Mouse (Mus musculus): Measurements from ENCODE around the gene Cttnbp2. TPM values are rescaled to one million over a fixed set of nuclear protein-coding genes. Genes with fewer than 3 reads are reported as not detected.

Gene Cttnbp2
- total and polyA plus RNA-seq, 2 experiments from 2014 or later = 27.3 to 32.2 TPM

GRCm38 (mm10) chr6:18372447-18373228 is 142.0 kb downstream of the Cttnbp2 start:
- no peak overlapping the region for H3K4me3 ChIP-seq (ENCODE audit: low read depth, low read length)
- H3K9me3 ChIP-seq (ENCODE audit: low read length) = no peaks in the 10 kb centered on the region
- no peaks in the 10 kb centered on the region for H3K4me1 ChIP-seq (ENCODE audit: insufficient read depth, low read length)
- no peak overlapping the region for H3K4me2 ChIP-seq (ENCODE audit: low read depth, low read length, poor library complexity, severe bottlenecking)
- no peaks in the 10 kb centered on the region for H3K27me3 ChIP-seq (ENCODE audit: insufficient read depth, low read length)
- peak; percentile 90 for TF ChIP-seq CTCF (IDR thresholded peaks at IDR 0.05)
- ATAC-seq (ENCODE audit: low FRiP score) (peak; percentile 67), DNase-seq (ENCODE audit: low spot score) (peak; percentile 85)
- H3K36me3 ChIP-seq (ENCODE audit: insufficient read depth, low read length) = peaks cover 16% of the 10 kb centered on the region
- H3K27ac ChIP-seq (ENCODE audit: low read depth, low read length) = no peak overlapping the region
- WGBS = 32% methylated on average over 7 of the region's 7 CpGs
- no peak overlapping the region for H3K9ac ChIP-seq (replicated peaks; ENCODE audit: low read length, poor library complexity, severe bottlenecking)

- WGBS = 93% methylated on average over 4 of the region's 4 CpGs
- Histone ChIP-seq H3K4me2 (ENCODE audit: low read depth, low read length, poor library complexity, severe bottlenecking) (no peak overlapping the region), H3K27ac (ENCODE audit: low read depth, low read length) (no peak overlapping the region), H3K9ac (replicated peaks; ENCODE audit: low read length, poor library complexity, severe bottlenecking) (no peak overlapping the region), H3K9me3 (ENCODE audit: low read length) (no peaks in the 10 kb centered on the region), H3K36me3 (ENCODE audit: insufficient read depth, low read length) (peaks cover 11% of the 10 kb centered on the region), H3K4me1 (ENCODE audit: insufficient read depth, low read length) (no peaks in the 10 kb centered on the region), H3K4me3 (ENCODE audit: low read depth, low read length) (no peak overlapping the region), H3K27me3 (ENCODE audit: insufficient read depth, low read length) (no peaks in the 10 kb centered on the region)
- no peak for ATAC-seq (ENCODE audit: low FRiP score)
- DNase-seq (ENCODE audit: low spot score) = no peak
- TF ChIP-seq CTCF (IDR thresholded peaks at IDR 0.05) = no peak
Measured at GRCm38 (mm10) chr6:18369723-18370122, 144.9 kb downstream of the Cttnbp2 start.

GRCm38 (mm10) chr6:18369054-18369453 is 145.6 kb downstream of the Cttnbp2 start:
- DNase-seq (ENCODE audit: low spot score) (peak; percentile 25), ATAC-seq (ENCODE audit: low FRiP score) (no peak)

GRCm38 (mm10) chr6:18362232-18362631 is 152.4 kb downstream of the Cttnbp2 start:
- no peak overlapping the region for H3K9ac ChIP-seq (replicated peaks; ENCODE audit: low read length, poor library complexity, severe bottlenecking)
- DNase-seq (ENCODE audit: low spot score) = no peak
- 0 out of 2 replicates have a peak, but pooled peaks cover 2% of the 10 kb centered on the region for H3K4me1 ChIP-seq (ENCODE audit: insufficient read depth, low read length)
- 0 out of 2 replicates have a peak, but pooled peaks cover 2% of the 10 kb centered on the region for H3K36me3 ChIP-seq (ENCODE audit: insufficient read depth, low read length)
- no peak overlapping the region for H3K27ac ChIP-seq (ENCODE audit: low read depth, low read length)
- ATAC-seq (ENCODE audit: low FRiP score) = no peak
- H3K27me3 ChIP-seq (ENCODE audit: insufficient read depth, low read length) = no peaks in the 10 kb centered on the region
- H3K4me3 ChIP-seq (ENCODE audit: low read depth, low read length) = no peak overlapping the region
- no peak for TF ChIP-seq CTCF (IDR thresholded peaks at IDR 0.05)
- H3K9me3 ChIP-seq (ENCODE audit: low read length) = no peaks in the 10 kb centered on the region
- 82% methylated on average over 5 of the region's 5 CpGs for WGBS
- no peak overlapping the region for H3K4me2 ChIP-seq (ENCODE audit: low read depth, low read length, poor library complexity, severe bottlenecking)

More at GRCm38 (mm10) chr6:18369054-18369453, 145.6 kb downstream of the Cttnbp2 start:
- Histone ChIP-seq H3K4me2 (ENCODE audit: low read depth, low read length, poor library complexity, severe bottlenecking) (no peak overlapping the region), H3K27ac (ENCODE audit: low read depth, low read length) (no peak overlapping the region), H3K4me1 (ENCODE audit: insufficient read depth, low read length) (no peaks in the 10 kb centered on the region), H3K9ac (replicated peaks; ENCODE audit: low read length, poor library complexity, severe bottlenecking) (no peak overlapping the region), H3K27me3 (ENCODE audit: insufficient read depth, low read length) (no peaks in the 10 kb centered on the region), H3K4me3 (ENCODE audit: low read depth, low read length) (no peak overlapping the region), H3K9me3 (ENCODE audit: low read length) (no peaks in the 10 kb centered on the region), H3K36me3 (ENCODE audit: insufficient read depth, low read length) (peaks cover 11% of the 10 kb centered on the region)
- TF ChIP-seq CTCF (IDR thresholded peaks at IDR 0.05) = no peak
- WGBS = 49% methylated on average over 3 of the region's 3 CpGs

- no peaks in the 10 kb centered on the region for H3K9me3 ChIP-seq (ENCODE audit: low read length)
- H3K4me2 ChIP-seq (ENCODE audit: low read depth, low read length, poor library complexity, severe bottlenecking) = no peak overlapping the region
- 0 out of 2 replicates have a peak, but pooled peaks cover 2% of the 10 kb centered on the region for H3K36me3 ChIP-seq (ENCODE audit: insufficient read depth, low read length)
- H3K4me1 ChIP-seq (ENCODE audit: insufficient read depth, low read length) = 0 out of 2 replicates have a peak, but pooled peaks cover 4% of the 10 kb centered on the region
- no peaks in the 10 kb centered on the region for H3K27me3 ChIP-seq (ENCODE audit: insufficient read depth, low read length)
- no peak for DNase-seq (ENCODE audit: low spot score)
- no peak for ATAC-seq (ENCODE audit: low FRiP score)
- no peak overlapping the region for H3K9ac ChIP-seq (replicated peaks; ENCODE audit: low read length, poor library complexity, severe bottlenecking)
- peak; percentile 28 for TF ChIP-seq CTCF (IDR thresholded peaks at IDR 0.05)
- no peak overlapping the region for H3K4me3 ChIP-seq (ENCODE audit: low read depth, low read length)
- no peak overlapping the region for H3K27ac ChIP-seq (ENCODE audit: low read depth, low read length)
Measured at GRCm38 (mm10) chr6:18360955-18361354, 153.7 kb downstream of the Cttnbp2 start.

GRCm38 (mm10) chr6:18360154-18360553 is 154.5 kb downstream of the Cttnbp2 start:
- no peak overlapping the region for H3K27ac ChIP-seq (ENCODE audit: low read depth, low read length)
- 0 out of 2 replicates have a peak, but pooled peaks cover 4% of the 10 kb centered on the region for H3K4me1 ChIP-seq (ENCODE audit: insufficient read depth, low read length)
- H3K4me2 ChIP-seq (ENCODE audit: low read depth, low read length, poor library complexity, severe bottlenecking) = no peak overlapping the region
- no peak for TF ChIP-seq CTCF (IDR thresholded peaks at IDR 0.05)
- no peak for ATAC-seq (ENCODE audit: low FRiP score)
- no peak overlapping the region for H3K9ac ChIP-seq (replicated peaks; ENCODE audit: low read length, poor library complexity, severe bottlenecking)
- no peak overlapping the region for H3K4me3 ChIP-seq (ENCODE audit: low read depth, low read length)
- WGBS = 73% methylated on average over 1 of the region's 1 CpGs
- no peak for DNase-seq (ENCODE audit: low spot score)
- H3K27me3 ChIP-seq (ENCODE audit: insufficient read depth, low read length) = no peaks in the 10 kb centered on the region
- H3K36me3 ChIP-seq (ENCODE audit: insufficient read depth, low read length) = 0 out of 2 replicates have a peak, but pooled peaks cover 2% of the 10 kb centered on the region
- H3K9me3 ChIP-seq (ENCODE audit: low read length) = no peaks in the 10 kb centered on the region

Data from midbrain, postnatal 0 days (tissue).